Mouse (Mus musculus): ENCODE results near the gene Dido1.

Dido1 gene

GRCm38 (mm10) chr2:180678609-180679140 is 31.1 kb downstream of the Dido1 start:
- DNase-seq = peak; percentile 55

GRCm38 (mm10) chr2:180676706-180677105 is 33.1 kb downstream of the Dido1 start:
- DNase-seq = no peak

- DNase-seq = no peak
Observed at GRCm38 (mm10) chr2:180662008-180662407, 47.8 kb downstream of the Dido1 start.

- no peak for DNase-seq
Observed at GRCm38 (mm10) chr2:180660521-180660920, 49.3 kb downstream of the Dido1 start.

GRCm38 (mm10) chr2:180659353-180660150 is 50.2 kb downstream of the Dido1 start:
- no peak for DNase-seq

- no peak for DNase-seq
Observed at GRCm38 (mm10) chr2:180658381-180658780, 51.4 kb downstream of the Dido1 start.

- peak; percentile 61 for DNase-seq
Observed at GRCm38 (mm10) chr2:180657394-180658013, 52.3 kb downstream of the Dido1 start.

GRCm38 (mm10) chr2:180655150-180655549 is 54.6 kb downstream of the Dido1 start:
- no peak for DNase-seq

- DNase-seq = no peak
Observed at GRCm38 (mm10) chr2:180654666-180655065, 55.1 kb downstream of the Dido1 start.

GRCm38 (mm10) chr2:180646841-180647240 is 63.0 kb downstream of the Dido1 start:
- DNase-seq = no peak

- no peak for DNase-seq
Observed at GRCm38 (mm10) chr2:180643626-180644025, 66.2 kb downstream of the Dido1 start.

GRCm38 (mm10) chr2:180642555-180643260 is 67.1 kb downstream of the Dido1 start, which contains the start of gene Tcfl5:
Gene Tcfl5 (minus strand): TSS chr2:180642708.
- no peak for DNase-seq

GRCm38 (mm10) chr2:180641576-180642554 is 67.9 kb downstream of the Dido1 start:
- no peak for DNase-seq

- no peak for DNase-seq
Observed at GRCm38 (mm10) chr2:180611882-180612281, 97.9 kb downstream of the Dido1 start.

GRCm38 (mm10) chr2:180610283-180610682 is 99.5 kb downstream of the Dido1 start:
- no peak for DNase-seq
